13 mouse cellular contexts compared by ENCODE assay signal in the genomic region with DNA sequence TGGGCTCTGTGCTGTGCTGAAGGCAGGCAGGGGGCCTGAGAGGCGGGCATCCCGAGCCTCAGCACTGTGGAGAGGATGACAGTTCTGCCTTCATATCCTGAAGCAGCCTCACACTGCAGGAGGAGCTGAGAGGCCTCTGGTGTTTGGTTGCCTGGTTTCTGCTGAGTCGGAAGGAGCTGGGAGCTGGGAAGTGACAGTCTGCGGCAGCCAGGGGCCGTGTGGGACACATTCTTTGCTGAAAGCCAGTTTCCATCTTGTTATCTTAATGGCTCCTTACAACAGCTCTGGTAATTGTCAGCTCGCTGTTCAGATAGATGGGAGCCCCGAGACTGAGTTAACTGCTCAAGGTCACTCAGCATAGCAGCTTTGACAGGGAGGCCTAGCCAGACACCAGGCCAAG.
DNase-seq lines count a peak whose midpoint lies in the region; ATAC-seq and TF ChIP-seq lines count a peak whose summit lies in the region.
"Had no signal": no experiment of that assay in that cellular context is flagged by ENCODE, and none has a peak within 500 bp of the region (broad histone marks: within the 10 kb centered on the region; RNA-seq: fewer than 3 reads in every experiment).

No protein-coding gene starts in this region.

- intact Hi-C loops in heart, postnatal 14 days (cut with DNase I) = no loop called here

- H3K36me3 ChIP-seq in forebrain, embryonic 12.5 days (replicated peaks) = no peaks in the 10 kb centered on the region
- no peaks in the 10 kb centered on the region for H3K36me3 ChIP-seq in forebrain, postnatal 0 days (ENCODE audit: insufficient read depth)
- no peaks in the 10 kb centered on the region for H3K36me3 ChIP-seq in heart, postnatal 0 days (replicated peaks; ENCODE audit: control insufficient read depth, insufficient read depth, low read length)
- H3K36me3 ChIP-seq in midbrain, embryonic 13.5 days = no peaks in the 10 kb centered on the region
- no peaks in the 10 kb centered on the region for H3K36me3 ChIP-seq in midbrain, embryonic 10.5 days
- no peaks in the 10 kb centered on the region for H3K36me3 ChIP-seq in hindbrain, embryonic 16.5 days (ENCODE audit: control insufficient read depth, insufficient read depth, low read length)
- H3K36me3 ChIP-seq: liver, embryonic 12.5 days; midbrain, embryonic 12.5 days had no signal

- no peak for TF ChIP-seq EP300 in heart, postnatal 0 days (IDR thresholded peaks at IDR 0.05; ENCODE audit: low read depth)

- H3K27me3 ChIP-seq in forebrain, embryonic 12.5 days = peaks cover 15% of the 10 kb centered on the region
- no peaks in the 10 kb centered on the region for H3K27me3 ChIP-seq in forebrain, postnatal 0 days (ENCODE audit: insufficient read depth, low read length)
- H3K27me3 ChIP-seq in heart, postnatal 0 days (ENCODE audit: control insufficient read depth, insufficient read depth, low read length) = 0 out of 2 replicates have a peak, but pooled peaks cover 8% of the 10 kb centered on the region
- no peaks in the 10 kb centered on the region for H3K27me3 ChIP-seq in midbrain, embryonic 13.5 days
- no peaks in the 10 kb centered on the region for H3K27me3 ChIP-seq in midbrain, embryonic 10.5 days (ENCODE audit: low read depth, poor library complexity, severe bottlenecking)
- H3K27me3 ChIP-seq in hindbrain, embryonic 16.5 days (replicated peaks; ENCODE audit: control insufficient read depth, insufficient read depth, low read length) = no peaks in the 10 kb centered on the region

- no peak overlapping the region for H3K4me2 ChIP-seq in forebrain, embryonic 12.5 days
- H3K4me2 ChIP-seq in forebrain, postnatal 0 days (ENCODE audit: low read depth) = no peak overlapping the region
- no peak overlapping the region for H3K4me2 ChIP-seq in heart, postnatal 0 days (ENCODE audit: low read depth, low read length)
- no peak overlapping the region for H3K4me2 ChIP-seq in midbrain, embryonic 13.5 days (replicated peaks)
- H3K4me2 ChIP-seq in hindbrain, embryonic 16.5 days (ENCODE audit: low read length) = no peak overlapping the region
- H3K4me2 ChIP-seq: liver, embryonic 12.5 days; midbrain, embryonic 12.5 days had no signal

- no peak overlapping the region for H3K4me3 ChIP-seq in forebrain, embryonic 12.5 days (replicated peaks)
- no peak overlapping the region for H3K4me3 ChIP-seq in forebrain, postnatal 0 days (ENCODE audit: low read depth, low read length)
- no peak overlapping the region for H3K4me3 ChIP-seq in heart, postnatal 0 days (ENCODE audit: low read depth, low read length)
- no peak overlapping the region for H3K4me3 ChIP-seq in midbrain, embryonic 13.5 days (replicated peaks)
- H3K4me3 ChIP-seq in midbrain, embryonic 10.5 days = no peak overlapping the region
- no peak overlapping the region for H3K4me3 ChIP-seq in hindbrain, embryonic 16.5 days (ENCODE audit: low read length)
- H3K4me3 ChIP-seq: liver, embryonic 12.5 days; midbrain, embryonic 12.5 days had no signal

- 0 out of 2 replicates have a peak overlapping the region, but pooled peaks have one; percentile 42 for H3K27ac ChIP-seq in forebrain, embryonic 12.5 days
- H3K27ac ChIP-seq in forebrain, postnatal 0 days (ENCODE audit: low read depth, low read length) = no peak overlapping the region
- H3K27ac ChIP-seq in heart, postnatal 0 days (ENCODE audit: low read depth) = no peak overlapping the region
- 0 out of 2 replicates have a peak overlapping the region, but pooled peaks have one; percentile 25 for H3K27ac ChIP-seq in midbrain, embryonic 13.5 days
- H3K27ac ChIP-seq in midbrain, embryonic 10.5 days (replicated peaks) = no peak overlapping the region; the same call in 1 of the 2 replicates
- 0 out of 2 replicates have a peak overlapping the region, but pooled peaks have one; percentile 54 for H3K27ac ChIP-seq in hindbrain, embryonic 16.5 days (ENCODE audit: low read depth, low read length)
- H3K27ac ChIP-seq: liver, embryonic 12.5 days; midbrain, embryonic 12.5 days had no signal

- DNase-seq in forebrain, postnatal 0 days = no peak
- peak; percentile 35 for DNase-seq in heart, postnatal 0 days (ENCODE audit: low spot score)
- DNase-seq in heart, postnatal 14 days = no peak
- no peak for DNase-seq in midbrain, embryonic 10.5 days (ENCODE audit: low spot score)
- no peak for DNase-seq in urinary bladder, postnatal 14 days (ENCODE audit: low spot score)
- DNase-seq: adrenal gland, adult 2 months; cerebellum, adult 8-10 months; lung, postnatal 14 days had no signal

- ATAC-seq in forebrain, embryonic 12.5 days (ENCODE audit: low FRiP score) = no peak
- ATAC-seq in forebrain, postnatal 0 days = no peak
- ATAC-seq in heart, postnatal 0 days (ENCODE audit: insufficient read depth, low read depth) = peak; percentile 31; the same call in 1 of the 2 replicates
- ATAC-seq in midbrain, embryonic 13.5 days = no peak
- peak; percentile 35; the same call in 1 of the 2 replicates for ATAC-seq in hindbrain, embryonic 16.5 days
- ATAC-seq: liver, embryonic 12.5 days had no signal

- H3K4me1 ChIP-seq in forebrain, embryonic 12.5 days = peaks cover 11% of the 10 kb centered on the region
- H3K4me1 ChIP-seq in forebrain, postnatal 0 days (ENCODE audit: insufficient read depth) = no peaks in the 10 kb centered on the region; the same call in 1 of the 2 replicates
- no peaks in the 10 kb centered on the region for H3K4me1 ChIP-seq in heart, postnatal 0 days (ENCODE audit: control insufficient read depth, insufficient read depth)
- H3K4me1 ChIP-seq in midbrain, embryonic 13.5 days (replicated peaks) = peaks cover 28% of the 10 kb centered on the region
- H3K4me1 ChIP-seq in midbrain, embryonic 10.5 days = peaks cover 36% of the 10 kb centered on the region
- peaks cover 8% of the 10 kb centered on the region for H3K4me1 ChIP-seq in hindbrain, embryonic 16.5 days (ENCODE audit: control insufficient read depth, insufficient read depth, low read depth, low read length)
- H3K4me1 ChIP-seq: liver, embryonic 12.5 days had no signal

- no peak for TF ChIP-seq CTCF in forebrain, postnatal 0 days (IDR thresholded peaks at IDR 0.05; ENCODE audit: low read depth)
- no peak; the same call in none of the 2 replicates for TF ChIP-seq CTCF in heart, postnatal 0 days (IDR thresholded peaks at IDR 0.05; ENCODE audit: low read depth)

- no peak overlapping the region for H3K9ac ChIP-seq in forebrain, embryonic 12.5 days
- H3K9ac ChIP-seq in forebrain, postnatal 0 days = no peak overlapping the region
- H3K9ac ChIP-seq in heart, postnatal 0 days (replicated peaks; ENCODE audit: low read depth, low read length) = no peak overlapping the region
- no peak overlapping the region for H3K9ac ChIP-seq in midbrain, embryonic 13.5 days (replicated peaks)
- H3K9ac ChIP-seq in hindbrain, embryonic 16.5 days (ENCODE audit: low read depth, low read length) = no peak overlapping the region
- H3K9ac ChIP-seq: liver, embryonic 12.5 days; midbrain, embryonic 12.5 days had no signal

- 56% methylated on average over 7 of the region's 7 CpGs for WGBS in forebrain, embryonic 12.5 days
- 60% methylated on average over 7 of the region's 7 CpGs for WGBS in forebrain, postnatal 0 days
- WGBS in heart, postnatal 0 days = 6% methylated on average over 7 of the region's 7 CpGs
- WGBS in midbrain, embryonic 13.5 days = 55% methylated on average over 7 of the region's 7 CpGs
- WGBS in midbrain, embryonic 10.5 days = 58% methylated on average over 7 of the region's 7 CpGs
- WGBS in hindbrain, embryonic 16.5 days = 28% methylated on average over 7 of the region's 7 CpGs

- H3K9me3 ChIP-seq in forebrain, embryonic 12.5 days = no peaks in the 10 kb centered on the region
- no peaks in the 10 kb centered on the region for H3K9me3 ChIP-seq in forebrain, postnatal 0 days (ENCODE audit: low read length)
- no peaks in the 10 kb centered on the region for H3K9me3 ChIP-seq in heart, postnatal 0 days (replicated peaks; ENCODE audit: control insufficient read depth, low read length)
- no peaks in the 10 kb centered on the region for H3K9me3 ChIP-seq in midbrain, embryonic 13.5 days
- no peaks in the 10 kb centered on the region for H3K9me3 ChIP-seq in midbrain, embryonic 10.5 days (replicated peaks)
- H3K9me3 ChIP-seq in hindbrain, embryonic 16.5 days (ENCODE audit: control insufficient read depth, low read length) = no peaks in the 10 kb centered on the region
- H3K9me3 ChIP-seq: liver, embryonic 12.5 days; midbrain, embryonic 12.5 days had no signal

Comparison
In these comparisons a context has a peak if more than half of its experiments do, and no peak if none do; other contexts are left out.
1. H3K27ac ChIP-seq: peak in forebrain, embryonic 12.5 days (single experiment), midbrain, embryonic 13.5 days (single experiment) and hindbrain, embryonic 16.5 days (single experiment); none in forebrain, postnatal 0 days (single experiment), heart, postnatal 0 days (single experiment) and midbrain, embryonic 10.5 days (single experiment).
2. ATAC-seq: peak in heart, postnatal 0 days (single experiment) and hindbrain, embryonic 16.5 days (single experiment); none in forebrain, embryonic 12.5 days (single experiment), forebrain, postnatal 0 days (single experiment) and midbrain, embryonic 13.5 days (single experiment).